Mouse (Mus musculus): ENCODE data around the gene Scfd2.

DNA sequence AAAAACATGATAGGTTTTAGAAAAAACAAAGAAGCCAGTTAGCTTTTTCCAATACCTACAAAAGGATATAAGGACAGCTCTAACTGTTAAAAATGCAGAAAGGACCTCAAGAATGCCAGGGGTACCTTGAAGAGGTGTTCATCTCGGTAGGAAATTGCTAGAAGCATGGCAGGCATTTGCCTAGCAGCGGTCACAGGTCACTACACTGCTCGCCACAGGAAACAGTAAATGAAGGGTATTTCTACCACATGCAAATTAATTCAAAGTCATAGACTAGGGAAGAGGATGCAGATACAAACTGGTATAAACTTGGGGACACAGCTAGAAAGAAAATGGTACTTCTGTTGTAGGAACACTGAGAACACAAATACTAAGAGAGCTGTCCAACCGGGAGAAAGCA is 180.7 kb downstream of the Scfd2 start:
- TF ChIP-seq POLR2A (IDR thresholded peaks at IDR 0.05; ENCODE audit: borderline replicate concordance, extremely low read depth, low read depth, low read length) (no peak), CTCF (IDR thresholded peaks at IDR 0.05; ENCODE audit: insufficient read depth, low read length) (no peak)
